Mouse (Mus musculus) kidney, adult 8-10 months (tissue): ENCODE data around the gene Pnma1.

Source experiments
- DNase-seq, 2 experiments: peaks; one replicate each; pipeline ENCODE4 v3.0.0; 2022

Gene Pnma1

DNA sequence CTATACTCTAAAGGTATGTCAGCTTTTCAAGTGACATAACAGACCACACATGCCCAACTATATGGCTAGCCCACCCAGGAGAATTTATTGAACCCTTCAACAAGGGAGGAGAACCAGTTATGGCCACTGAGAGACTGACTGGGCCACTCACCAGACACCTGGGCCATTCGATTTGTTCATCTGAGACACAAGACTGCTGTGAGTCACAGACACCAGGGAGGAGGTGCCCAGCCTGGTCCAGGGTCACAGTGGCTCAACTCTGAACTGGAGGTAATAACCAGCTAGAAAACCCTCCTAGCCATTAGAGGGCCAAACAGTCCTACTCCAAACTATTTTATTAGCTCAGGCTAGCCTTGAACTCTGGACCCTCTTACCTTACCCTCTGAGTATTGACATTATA, 29.8 kb upstream of the Pnma1 start:
- no peak for DNase-seq

DNA sequence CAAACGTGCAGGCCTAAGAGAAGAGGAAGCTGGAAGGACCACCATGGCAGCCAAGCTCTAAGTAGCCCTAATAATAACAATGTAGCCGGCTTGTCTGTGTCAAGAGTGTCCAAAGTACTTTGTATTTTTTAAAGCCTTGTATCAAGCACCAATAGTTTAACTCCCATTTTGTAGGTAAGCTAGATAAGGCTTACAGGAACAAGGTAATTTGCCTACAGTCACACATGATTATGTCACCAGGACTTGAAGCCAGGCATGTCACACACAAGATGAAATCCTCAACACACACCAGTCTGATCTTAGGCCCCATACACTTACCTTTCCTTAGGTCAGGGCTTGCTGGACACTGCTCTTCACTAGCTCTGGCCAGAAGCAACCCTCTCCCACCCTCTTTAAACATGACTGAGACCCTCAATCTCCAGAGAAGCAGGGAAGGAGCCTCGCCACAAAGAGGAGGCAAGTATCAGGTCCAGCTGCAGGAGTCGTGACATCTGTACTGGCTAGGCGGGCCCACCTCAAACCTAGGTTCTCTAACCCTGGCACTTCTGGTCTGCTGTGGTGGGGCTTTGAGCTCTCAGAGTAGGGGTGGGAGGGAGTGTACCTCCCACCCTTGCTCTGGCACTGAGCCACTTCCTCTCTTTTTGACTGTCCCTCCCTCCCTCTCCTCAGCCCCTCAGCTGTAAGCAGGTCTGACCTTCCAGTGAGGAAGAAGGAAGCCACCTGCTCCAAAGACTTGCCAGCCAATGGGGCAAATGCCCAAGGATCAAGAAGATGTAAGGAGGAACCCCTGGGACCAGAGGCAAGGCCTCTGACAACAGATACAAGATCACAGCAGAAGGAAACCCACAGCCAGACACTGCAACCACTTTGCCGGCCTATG, 28.8 kb upstream of the Pnma1 start:
- DNase-seq = no peak

DNA sequence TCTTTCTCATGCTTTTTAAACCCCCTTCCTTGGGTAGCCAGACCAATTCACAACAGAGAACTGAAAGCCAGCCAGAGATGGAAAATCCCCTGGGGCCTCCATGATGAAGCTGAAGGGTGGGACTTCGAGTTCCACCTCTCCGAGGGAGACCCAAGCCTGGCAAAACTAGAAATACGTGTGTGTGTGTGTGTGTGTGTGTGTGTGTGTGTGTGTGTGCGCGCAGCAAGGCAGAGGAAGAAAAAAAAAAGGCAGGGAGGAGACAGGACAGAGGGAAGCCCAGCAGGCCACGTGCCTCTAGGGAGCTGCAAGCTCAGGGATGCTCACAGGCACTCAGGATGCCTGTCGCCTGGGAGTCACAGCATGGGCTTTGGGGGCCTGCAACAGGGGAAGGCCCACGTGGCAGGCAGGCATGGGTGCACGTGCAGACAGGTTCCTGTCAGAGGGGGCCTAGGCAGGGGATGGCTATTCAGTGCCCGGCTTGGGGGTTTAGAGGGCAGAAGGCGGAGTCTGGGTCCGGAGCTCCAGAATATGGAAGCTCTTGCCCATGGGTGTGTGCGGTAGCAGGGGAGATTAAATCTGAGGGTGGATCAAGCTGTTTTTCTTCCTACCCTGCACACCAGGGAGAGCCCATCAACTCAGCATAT, 28.0 kb upstream of the Pnma1 start:
- DNase-seq = no peak

DNA sequence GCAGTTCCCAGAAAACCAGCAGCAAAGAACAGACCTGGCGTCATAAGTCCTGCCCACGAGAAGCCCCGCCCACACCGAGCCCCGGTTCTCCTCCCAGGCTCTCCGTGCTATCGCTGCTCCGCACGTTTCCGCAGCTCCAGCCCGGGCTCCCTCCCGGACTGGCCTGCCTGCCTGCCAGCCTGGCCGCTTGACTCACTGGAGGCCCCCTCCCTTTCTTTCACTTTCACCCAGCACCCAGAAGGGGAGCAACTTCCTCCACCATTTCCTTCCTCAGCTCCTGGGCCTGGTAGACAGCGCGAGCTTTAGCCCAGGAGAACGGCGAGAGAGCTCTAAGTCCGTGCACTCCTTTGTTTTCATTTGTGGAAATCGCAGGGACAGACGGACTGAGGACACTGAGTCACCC, 27.4 kb upstream of the Pnma1 start:
- DNase-seq = peak; percentile 92

DNA sequence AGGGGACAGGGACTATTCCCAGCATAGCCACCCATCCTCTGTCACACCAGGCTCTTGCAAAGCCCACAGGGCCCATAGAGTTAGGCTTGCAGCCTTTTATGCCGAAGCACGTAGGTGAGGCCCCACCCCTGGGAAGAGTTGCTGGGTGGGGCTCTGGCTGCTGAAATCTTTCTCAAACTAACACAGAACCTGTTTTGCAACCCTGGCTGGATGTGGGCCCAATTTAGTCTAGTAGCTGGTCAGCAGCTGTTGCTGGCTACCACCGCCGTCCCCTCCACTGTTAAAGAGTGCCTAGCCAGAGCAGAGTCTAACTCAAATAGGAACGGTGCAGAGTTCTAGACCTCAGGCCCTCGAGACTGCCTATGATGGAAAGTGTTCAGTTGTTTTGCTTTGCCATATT, 26.6 kb upstream of the Pnma1 start:
- peak; percentile 92 to 93 for DNase-seq

DNA sequence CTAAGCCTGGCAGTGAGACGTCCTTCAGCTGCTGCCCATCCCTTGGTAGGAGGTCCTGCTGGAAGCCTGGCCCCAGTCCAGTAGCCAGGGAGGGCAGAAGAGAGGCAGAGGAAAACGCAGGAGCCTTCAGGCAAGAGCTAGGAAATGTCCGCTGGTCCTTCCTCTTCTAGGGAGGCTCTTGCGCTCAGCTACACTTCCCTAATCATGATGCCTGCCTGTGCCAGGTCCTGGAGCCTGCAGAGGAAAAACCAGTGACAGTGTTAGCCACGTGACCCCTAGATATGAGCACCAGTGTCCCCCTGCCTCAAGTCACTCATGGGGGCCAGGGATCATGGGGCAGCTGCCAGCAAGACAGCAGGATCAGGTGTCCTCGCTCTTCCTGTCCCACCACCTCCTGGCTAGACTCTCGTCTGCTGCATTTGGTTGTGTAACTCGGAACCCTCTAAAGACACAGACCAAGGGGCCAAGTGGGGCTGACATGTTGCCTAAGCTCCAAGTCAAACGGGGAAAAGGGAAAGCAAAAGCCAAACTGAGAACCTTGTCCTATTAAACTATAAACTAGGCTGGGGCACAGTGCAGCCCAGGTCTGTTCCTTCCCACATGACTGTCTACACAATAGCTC, 26.0 kb upstream of the Pnma1 start:
- peak; percentile 73 to 75 for DNase-seq

DNA sequence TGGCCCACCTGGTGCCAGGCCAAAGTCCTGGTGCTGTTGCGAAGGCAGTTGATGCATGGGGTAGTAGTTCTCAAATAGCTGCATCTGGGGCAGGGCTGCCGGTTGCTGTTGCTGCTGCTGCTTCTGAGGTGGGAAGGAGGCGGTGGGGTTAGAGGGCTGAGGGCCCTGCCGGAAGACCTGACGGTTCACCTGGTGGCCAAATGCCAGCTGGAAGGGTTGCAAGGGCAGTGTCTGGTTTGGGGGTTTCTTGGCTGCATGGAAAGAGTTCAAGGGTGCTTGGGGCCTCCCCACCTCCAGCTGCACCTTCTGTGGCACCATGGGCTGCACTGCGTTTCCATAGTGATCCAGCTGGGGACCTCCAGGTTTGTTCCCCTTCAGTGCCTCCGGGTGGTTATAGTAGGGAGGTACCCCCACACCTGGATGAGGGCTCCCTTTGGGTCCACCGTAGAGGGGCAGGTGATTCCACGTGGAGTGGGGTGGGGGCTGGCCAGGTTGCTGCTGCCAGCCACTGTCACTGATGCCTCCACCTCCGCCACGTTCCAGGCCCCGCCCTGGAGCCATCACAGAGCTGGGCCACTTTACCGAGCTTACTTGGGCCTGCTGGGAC, 25.1 kb upstream of the Pnma1 start:
- DNase-seq = no peak

DNA sequence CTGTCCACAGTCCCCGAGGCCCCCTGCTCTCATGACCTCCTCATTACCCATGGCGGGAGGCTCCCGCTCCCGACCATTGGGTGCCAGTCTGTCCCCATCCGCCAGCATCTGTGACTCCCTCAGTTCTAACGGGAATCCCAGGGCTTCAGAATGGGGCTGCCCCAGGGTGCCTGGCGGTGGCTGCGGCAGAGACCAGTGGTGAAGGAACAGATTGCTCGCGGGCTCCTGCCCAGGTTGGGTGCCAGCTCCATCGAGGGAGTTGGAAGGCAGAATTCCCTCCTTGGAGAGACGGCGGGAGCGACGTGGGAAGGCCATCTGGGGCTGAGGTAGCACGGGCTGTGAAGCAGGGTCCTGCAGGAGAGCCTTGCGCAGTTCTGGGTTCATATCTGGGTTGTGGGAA, 24.6 kb upstream of the Pnma1 start:
- DNase-seq = no peak

DNA sequence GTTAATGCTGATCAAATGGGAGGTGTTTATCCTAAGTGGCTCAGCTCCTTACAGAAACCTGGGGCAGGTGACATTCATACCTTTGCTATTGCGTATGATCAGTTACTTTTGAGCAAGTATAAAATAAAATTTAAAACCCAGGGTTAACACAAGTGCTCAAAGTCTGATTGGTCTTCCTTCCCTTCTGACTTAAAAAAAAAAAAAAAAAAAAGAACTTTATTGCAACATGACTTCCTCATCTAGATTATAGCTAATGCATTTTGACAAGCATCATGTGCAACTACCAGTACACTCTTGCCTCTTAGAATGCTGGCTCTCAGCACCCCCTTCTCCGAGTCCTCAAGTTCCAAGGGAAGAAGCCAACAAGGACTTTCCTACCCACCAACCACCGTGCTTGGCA, 23.9 kb upstream of the Pnma1 start:
- DNase-seq = no peak

DNA sequence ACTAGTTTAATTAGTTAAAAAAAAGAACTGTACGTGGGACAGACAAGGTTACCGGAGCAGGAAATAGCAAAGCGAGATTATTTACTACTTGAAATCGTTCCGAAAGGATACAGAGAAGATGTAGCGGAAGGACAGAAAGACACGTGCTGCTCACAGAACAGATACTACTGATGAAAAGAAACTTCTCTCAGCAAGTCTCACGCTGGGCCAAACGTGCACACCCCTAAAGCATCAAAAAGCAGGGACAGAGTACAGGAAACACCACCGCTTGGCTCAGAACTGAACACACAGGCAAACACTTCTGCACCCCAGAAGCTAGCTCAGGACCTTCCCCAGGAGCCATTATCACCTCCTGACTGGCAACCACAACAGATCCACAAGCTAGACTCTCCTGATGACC, 22.3 kb upstream of the Pnma1 start:
- DNase-seq = no peak

DNA sequence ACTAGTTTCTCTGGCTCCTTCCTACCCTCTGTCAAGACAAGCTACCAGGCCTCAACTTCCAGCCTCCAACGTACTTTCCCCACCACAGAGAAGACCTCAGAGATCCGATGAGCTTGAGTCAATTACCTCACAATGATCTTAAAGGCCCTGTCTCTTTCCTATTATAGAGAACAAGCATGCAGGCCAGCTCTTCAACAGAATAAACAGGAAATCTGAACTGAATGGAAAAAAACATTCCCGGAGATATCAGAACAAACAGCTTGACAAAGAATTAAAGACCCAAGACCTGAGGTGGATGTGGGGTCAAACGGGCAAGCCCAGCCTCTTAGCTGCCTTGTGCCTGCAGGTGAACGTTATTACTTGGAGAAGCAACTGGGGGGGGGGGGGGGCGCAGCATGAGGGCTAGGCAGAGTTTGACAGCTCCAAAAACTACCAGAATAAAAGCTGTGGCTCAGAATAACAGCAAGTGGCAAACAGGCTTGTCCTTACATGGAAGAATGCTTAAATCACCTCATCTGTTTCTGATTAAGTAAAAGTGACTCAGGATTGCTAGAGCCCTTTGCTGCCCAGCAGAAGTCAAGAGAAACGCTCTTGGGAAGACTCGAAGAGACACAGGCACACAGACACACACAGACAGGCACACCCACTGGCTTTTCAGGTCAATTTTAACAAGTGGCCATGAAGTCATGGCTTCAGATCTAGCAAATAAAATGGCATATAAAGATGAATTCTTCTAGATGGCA, 17.5 kb upstream of the Pnma1 start:
- DNase-seq = no peak

DNA sequence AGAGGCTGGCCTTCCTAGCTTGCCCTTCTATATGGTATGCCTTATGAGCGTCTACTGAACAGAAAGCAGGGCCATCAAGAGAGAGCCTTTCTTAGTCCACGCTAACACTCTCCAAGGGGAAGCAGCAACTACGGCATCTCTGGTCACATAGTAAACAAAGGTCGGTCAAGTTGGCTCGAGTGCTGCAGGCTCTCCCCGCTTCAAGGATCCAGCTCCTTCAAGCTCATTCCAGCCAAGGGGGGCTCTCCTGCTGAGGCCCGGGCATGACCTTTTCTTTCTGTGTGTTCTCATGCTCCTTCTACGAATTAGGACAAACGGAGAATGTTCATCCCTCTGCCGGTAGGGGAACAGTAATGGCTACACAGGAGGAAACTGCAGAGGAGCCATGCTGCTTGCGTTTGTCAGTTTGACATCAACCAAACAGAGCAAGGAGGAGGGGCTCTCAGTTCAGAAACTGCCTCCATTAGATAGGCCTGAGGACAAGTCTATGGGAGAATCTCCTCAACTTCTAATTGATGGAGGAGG, 15.4 kb upstream of the Pnma1 start:
- no peak for DNase-seq

DNA sequence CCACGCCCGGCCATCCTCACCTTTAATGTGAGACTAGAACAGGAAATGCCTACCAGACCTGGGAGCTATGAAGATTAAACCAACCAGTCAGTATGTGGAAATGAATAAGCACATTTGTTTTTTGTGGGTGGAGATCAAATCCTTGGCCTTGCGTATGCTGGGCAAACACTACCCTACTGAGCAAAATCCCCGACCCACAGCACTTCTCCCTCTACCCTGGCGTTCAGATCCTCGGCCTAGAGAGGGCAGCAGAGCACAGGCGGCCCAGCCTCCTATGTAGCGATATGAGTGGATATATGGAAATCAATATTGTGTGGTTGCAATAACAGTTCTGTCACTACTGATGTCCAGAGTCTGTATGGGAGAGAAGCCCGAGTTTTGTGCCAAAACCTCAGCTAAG, 14.8 kb upstream of the Pnma1 start:
- peak in 1 of 2 experiments; percentile 55 for DNase-seq

DNA sequence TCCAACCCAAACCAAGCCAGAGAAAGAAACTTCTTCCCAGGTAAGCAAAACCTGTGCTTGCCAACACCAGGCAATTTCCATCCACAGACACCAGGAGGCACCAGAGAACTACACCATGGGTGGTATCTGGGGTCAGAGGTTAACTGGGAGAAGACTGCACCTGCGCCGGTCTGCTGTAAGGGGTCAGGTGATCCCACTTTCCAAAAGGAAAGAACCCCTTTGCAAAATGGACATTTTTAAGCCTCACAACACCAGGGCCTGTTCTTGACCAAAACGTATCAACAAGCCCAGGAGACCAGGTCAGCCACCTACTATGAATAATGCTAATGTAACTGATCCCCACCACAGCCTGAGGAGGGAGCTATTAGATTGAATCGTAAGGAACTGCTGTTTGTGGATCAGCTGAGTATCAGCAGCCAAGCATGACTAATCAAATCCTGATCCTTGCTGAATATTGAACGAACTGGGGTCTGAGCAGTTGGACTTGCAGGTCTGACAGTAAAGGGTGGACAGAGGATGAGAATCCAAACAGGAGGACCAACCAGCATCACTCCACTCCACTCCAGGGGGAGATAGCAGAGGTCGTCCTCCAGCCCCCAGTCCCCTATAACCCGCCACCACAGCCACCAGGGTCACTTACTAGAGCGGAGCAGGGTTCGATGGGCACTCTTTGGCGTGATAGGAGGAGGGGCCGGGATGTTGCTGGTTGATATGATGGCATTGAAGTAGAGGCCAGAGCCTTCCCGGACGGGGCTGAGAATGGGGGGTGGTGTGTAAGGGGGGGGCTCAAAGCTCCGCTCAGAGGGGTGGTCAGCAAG, 13.5 kb upstream of the Pnma1 start:
- peak; percentile 61 to 65 for DNase-seq

DNA sequence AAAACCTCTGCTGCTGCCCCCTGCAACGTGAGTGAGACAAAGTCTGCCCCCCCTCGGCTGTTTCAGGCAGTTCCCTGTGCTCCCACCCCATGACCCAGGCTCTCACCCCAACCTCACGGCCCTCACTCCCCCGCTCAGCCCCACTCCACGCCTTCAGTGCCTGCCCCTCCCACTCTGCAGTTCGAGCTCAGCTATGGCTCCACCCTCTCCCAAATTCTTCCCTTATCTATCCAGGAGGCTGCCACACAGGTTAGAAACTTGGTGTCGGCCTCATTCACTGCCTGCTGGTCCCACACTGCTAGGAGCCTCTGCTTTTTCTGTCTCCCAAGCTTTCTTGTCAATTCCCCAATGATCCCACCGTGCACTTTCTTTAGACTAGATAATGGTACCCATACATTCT, 12.8 kb upstream of the Pnma1 start:
- no peak for DNase-seq

DNA sequence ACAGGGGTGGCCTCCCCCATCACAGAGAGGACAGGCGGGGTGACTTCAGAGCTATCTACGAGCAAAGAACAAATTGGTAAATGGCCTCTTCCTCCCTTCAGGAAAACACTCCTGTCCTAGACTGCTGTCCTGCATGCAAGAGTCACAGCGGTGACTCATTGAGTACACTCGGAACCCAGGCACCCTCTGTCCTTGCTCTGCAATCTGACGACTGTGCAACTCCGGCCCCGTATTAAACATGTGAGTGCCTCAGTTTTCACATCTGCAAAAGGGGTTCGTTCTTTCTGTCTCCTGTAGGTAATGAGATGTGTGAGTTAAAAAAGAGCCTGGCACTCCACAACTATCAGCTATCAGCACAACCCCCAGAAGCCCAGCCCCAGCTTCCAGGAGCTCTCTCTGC, 12.2 kb upstream of the Pnma1 start:
- DNase-seq = no peak

DNA sequence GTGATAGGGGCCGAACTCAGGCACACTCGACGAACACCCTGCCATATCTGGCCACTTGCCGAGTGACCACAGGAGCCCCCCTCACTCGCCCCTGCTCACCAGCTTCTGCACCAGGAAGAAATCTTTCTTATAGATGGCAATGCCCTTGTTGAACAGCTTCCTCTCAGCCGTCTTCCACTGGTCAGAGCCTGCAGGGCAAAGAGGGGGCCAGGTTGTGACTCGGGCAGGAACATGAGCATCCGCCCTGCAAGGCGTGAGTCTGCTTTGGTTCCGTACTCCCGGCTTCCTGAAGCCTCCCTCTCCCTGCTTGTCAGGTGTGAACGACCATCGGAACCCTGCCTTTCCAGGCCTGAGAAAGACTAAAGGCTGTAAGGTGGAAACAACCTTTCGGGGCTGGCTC, 9.9 kb upstream of the Pnma1 start:
- DNase-seq = no peak

DNA sequence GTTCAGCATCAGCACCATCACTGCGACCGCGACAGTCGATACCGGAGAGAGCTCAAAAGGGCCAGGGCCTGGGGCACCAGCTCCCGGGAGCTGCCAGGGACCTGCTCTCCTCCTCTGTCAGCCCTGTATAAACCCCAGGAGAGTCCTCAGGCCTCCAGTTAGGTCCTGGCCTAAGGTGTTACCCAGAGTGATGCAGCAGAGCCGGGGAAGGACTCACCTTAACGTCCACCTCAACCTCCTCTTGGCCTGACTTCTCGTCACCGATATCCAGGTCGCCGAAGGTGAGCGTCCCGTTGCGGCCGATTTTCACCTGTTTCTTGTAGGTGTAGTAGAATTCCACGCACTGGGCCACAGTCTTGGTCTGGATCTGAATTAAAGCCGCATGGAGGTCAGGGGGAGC, 7.9 kb upstream of the Pnma1 start:
- DNase-seq = peak in 1 of 2 experiments; percentile 1

DNA sequence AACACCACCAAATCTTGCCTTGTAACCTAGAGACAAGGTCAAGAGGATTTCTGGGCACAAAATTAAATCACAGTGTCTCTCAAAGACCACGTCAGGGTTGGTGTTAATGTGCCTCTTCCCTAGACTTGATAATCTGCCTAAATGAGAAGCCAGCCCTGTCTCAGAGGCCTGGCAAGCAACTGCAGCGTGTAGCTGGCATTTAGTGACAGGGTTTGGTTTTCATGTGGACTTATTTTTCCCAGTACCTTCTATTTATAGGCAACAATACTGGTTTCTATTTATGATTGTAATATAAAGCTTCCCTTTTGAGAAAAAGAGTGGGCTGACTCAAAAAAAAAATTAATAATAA, 7.2 kb upstream of the Pnma1 start:
- no peak for DNase-seq

DNA sequence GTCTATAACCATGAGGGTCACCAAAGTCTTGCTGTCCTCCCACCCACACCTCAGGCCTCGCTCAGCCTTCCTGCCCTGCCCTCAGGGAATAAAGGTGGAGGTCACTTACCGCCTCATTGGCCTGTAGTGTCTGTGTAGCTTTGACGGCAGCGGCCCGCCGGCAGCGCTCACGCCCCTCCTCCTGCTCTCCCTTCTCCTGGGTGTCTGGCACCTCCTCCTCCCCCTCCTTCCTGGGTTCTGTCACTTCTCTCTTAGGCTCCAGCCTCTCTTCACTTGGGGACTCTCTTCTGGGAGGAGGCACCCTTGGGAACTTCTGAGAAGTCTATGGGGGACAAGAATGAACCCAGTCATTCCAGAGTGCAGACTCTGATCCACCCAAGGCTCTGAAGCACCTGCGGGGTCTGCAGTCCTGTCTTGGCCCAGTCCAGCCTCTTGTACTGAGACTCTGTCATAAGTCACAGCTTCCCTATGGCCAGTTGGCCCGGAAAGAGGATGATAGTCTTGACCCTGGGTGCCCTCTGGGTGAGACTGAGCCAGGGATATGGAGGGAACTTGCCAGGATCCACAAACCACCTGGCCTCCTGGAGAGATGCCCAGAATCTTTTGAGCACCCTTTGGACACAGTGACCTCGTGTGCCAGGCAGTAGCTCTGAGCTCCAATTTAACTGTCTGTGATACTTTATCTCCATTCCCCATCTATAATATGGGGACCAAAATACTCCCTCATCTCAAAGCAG, 6.7 kb upstream of the Pnma1 start:
- peak; percentile 90 for DNase-seq

DNA sequence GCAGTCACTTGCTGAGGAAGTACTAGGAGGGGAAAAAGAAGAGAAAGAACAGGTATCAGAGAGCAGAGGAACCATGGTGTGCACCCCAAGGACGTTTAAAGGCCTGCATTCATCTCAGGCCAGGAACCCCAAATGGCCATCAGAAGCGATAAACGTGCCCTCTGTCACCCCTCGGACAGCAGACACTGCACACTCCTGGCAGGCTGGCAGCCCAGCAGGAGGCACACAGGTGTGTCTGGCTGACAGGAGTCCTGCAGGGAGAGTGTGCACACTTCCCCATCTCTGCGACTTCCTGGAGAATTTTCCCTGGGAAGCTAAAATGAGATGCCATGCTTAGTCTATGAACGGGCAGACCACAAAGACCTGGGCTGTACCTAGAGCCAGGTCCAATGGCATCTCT, 5.1 kb upstream of the Pnma1 start:
- DNase-seq = peak in 1 of 2 experiments; percentile 1
